Mouse (Mus musculus): ENCODE data around the gene Prkce.

- TF ChIP-seq POLR2A (IDR thresholded peaks at IDR 0.05; ENCODE audit: insufficient read depth, low read depth, low read length) = no peak
- TF ChIP-seq CTCF (IDR thresholded peaks at IDR 0.05; ENCODE audit: insufficient read depth, low read depth, low read length) = no peak
These were observed 333.8 kb downstream of the Prkce start for GRCm38 (mm10) chr17:86501393-86501792.
